Mouse (Mus musculus) hindbrain, embryonic 15.5 days (tissue): ENCODE measurements around the gene Anapc7. TPM values are rescaled to one million over a fixed set of nuclear protein-coding genes. Genes with fewer than 3 reads are reported as not detected.
"Not testable (repeated sequence)": the region's sequence is repeated elsewhere in the genome, so short reads cannot be mapped to it uniquely, and the experiment has no call there.

Experiments used
- ATAC-seq: fragments of 200-750 bp; cut with Nextera tagmentation; 2 replicates; pipeline ENCODE4 v1.8.0; 2017; ENCODE audit warnings: low read depth, moderate number of reproducible peaks, moderate TSS enrichment; ENCODE audit not compliant: low FRiP score
- H3K27ac ChIP-seq: fragments of 300-500 bp; sonication (generic); replicated peaks from 2 replicates; pipeline ENCODE4 v1.5.1; 2015; ENCODE audit warnings: mild to moderate bottlenecking, inconsistent platforms
- H3K27me3 ChIP-seq: fragments of 300-500 bp; sonication (generic); 2 replicates; pipeline ENCODE4 v1.6.1; 2015; ENCODE audit warnings: control low read depth, inconsistent platforms
- H3K36me3 ChIP-seq: fragments of 300-500 bp; sonication (generic); 2 replicates; pipeline ENCODE4 v1.6.1; 2015; ENCODE audit warnings: control low read depth, inconsistent platforms
- H3K4me1 ChIP-seq: fragments of 300-500 bp; sonication (generic); replicated peaks from 2 replicates; pipeline ENCODE4 v1.6.1; 2015; ENCODE audit warnings: control low read depth, inconsistent platforms
- H3K4me2 ChIP-seq: fragments of 300-500 bp; sonication (generic); 2 replicates; pipeline ENCODE4 v1.6.1; 2015; ENCODE audit warnings: moderate library complexity, mild to moderate bottlenecking, inconsistent platforms
- H3K4me3 ChIP-seq: fragments of 300-500 bp; sonication (generic); 2 replicates; pipeline ENCODE4 v1.5.1; 2015; ENCODE audit warnings: mild to moderate bottlenecking, inconsistent platforms
- H3K9ac ChIP-seq: fragments of 300-500 bp; sonication (generic); 2 replicates; pipeline ENCODE4 v1.6.1; 2015; ENCODE audit warnings: inconsistent platforms
- H3K9me3 ChIP-seq: fragments of 300-500 bp; sonication (generic); 2 replicates; pipeline ENCODE4 v1.6.1; 2016; ENCODE audit warnings: control low read depth, inconsistent platforms
- whole genome bisulfite sequencing: fragments of 180-500 bp; shearing (Covaris S2); methylation state at CpG from one replicate; pipeline ENCODE4 v1.1.7; 2015; 5-methylcytosine and 5-hydroxymethylcytosine counted together
- polyA plus RNA-seq: library from polyadenylated mRNA; unstranded; fragments of >200 nt; fragmentation: Nextera tagmentation; extraction: Ambion mirVana; gene quantifications from 2 replicates; pipeline ENCODE4 v1.2.1, GENCODE M21; 2015

Anapc7 gene
- polyA plus RNA-seq, 1 experiment from 2014 or later, result 47.7 TPM

- WGBS, result 85% methylated on average over 5 of the region's 5 CpGs
- H3K4me1 ChIP-seq, result no peaks in the 10 kb centered on the region
- no peaks in the 10 kb centered on the region for H3K27me3 ChIP-seq
- H3K36me3 ChIP-seq, result peaks cover 16% of the 10 kb centered on the region
- no peak overlapping the region for H3K27ac ChIP-seq
- no peak for ATAC-seq
- no peak overlapping the region for H3K4me2 ChIP-seq
- H3K9me3 ChIP-seq, result no peaks in the 10 kb centered on the region
- no peak overlapping the region for H3K9ac ChIP-seq
- H3K4me3 ChIP-seq, result no peak overlapping the region
These were observed 9.6 kb upstream of the Anapc7 start for GRCm38 (mm10) chr5:122411892-122412291.

GRCm38 (mm10) chr5:122412826-122413225 lies 8.7 kb upstream of the Anapc7 start:
- peaks cover 6% of the 10 kb centered on the region; the same call in 1 of the 2 replicates for H3K36me3 ChIP-seq
- 70% methylated on average over 6 of the region's 6 CpGs for WGBS
- H3K27ac ChIP-seq, result no peak overlapping the region
- no peaks in the 10 kb centered on the region for H3K9me3 ChIP-seq
- no peak overlapping the region for H3K4me3 ChIP-seq
- H3K4me2 ChIP-seq, result no peak overlapping the region
- ATAC-seq, result no peak
- H3K9ac ChIP-seq, result no peak overlapping the region
- no peaks in the 10 kb centered on the region for H3K4me1 ChIP-seq
- no peaks in the 10 kb centered on the region for H3K27me3 ChIP-seq

DNA sequence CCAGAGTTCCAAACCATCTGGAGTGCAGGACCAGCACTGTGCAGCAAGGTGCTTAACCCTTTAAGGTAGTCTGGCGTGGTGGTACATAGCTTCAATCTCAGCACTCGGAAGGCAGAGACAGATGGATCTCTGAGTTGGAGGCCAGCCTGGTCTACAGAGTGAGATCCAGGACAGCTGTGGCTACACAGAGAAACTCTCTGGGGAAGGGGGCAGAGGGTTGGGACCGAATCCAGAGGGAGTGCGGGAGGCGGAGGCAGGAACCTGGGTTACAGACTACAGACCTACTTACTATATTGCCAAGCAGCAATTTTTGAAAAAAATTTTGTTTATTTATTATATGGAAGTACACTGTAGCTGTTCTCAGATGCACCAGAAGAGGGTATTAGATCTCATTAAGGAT lies 7.1 kb upstream of the Anapc7 start:
- Histone ChIP-seq H3K27ac (no peak overlapping the region), H3K9ac (no peak overlapping the region), H3K9me3 (no peaks in the 10 kb centered on the region), H3K4me2 (no peak overlapping the region), H3K36me3 (peaks cover 6% of the 10 kb centered on the region; the same call in 1 of the 2 replicates), H3K4me3 (no peak overlapping the region), H3K27me3 (no peaks in the 10 kb centered on the region), H3K4me1 (no peaks in the 10 kb centered on the region)
- no peak for ATAC-seq
- WGBS, result 96% methylated on average over 5 of the region's 5 CpGs

DNA sequence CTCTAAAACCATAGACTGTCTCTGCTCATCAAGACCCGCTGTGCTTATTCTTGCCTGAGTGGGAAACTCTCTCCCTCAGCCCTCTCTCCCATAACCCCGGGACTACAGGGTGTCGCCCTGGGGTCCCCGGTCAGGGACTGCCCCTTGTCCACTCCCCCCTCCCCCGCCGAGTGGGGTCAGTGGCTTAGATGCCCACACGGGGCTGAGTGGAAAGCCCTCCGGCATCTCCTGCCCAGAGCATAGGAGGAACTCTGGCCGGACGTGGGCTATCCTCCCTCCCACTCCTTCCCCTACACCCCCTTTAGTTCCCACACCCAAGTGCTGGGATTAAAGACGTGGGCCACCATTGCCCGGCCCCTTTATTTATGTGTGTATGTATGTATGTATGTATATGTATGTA lies 6.0 kb upstream of the Anapc7 start:
- H3K27ac ChIP-seq, result no peak overlapping the region
- H3K9ac ChIP-seq, result no peak overlapping the region
- H3K4me3 ChIP-seq, result no peak overlapping the region
- H3K36me3 ChIP-seq, result no peaks in the 10 kb centered on the region; the same call in 1 of the 2 replicates
- H3K27me3 ChIP-seq, result no peaks in the 10 kb centered on the region
- no peak for ATAC-seq
- H3K9me3 ChIP-seq, result no peaks in the 10 kb centered on the region
- no peak overlapping the region for H3K4me2 ChIP-seq
- H3K4me1 ChIP-seq, result no peaks in the 10 kb centered on the region
- 89% methylated on average over 12 of the region's 12 CpGs for WGBS

DNA sequence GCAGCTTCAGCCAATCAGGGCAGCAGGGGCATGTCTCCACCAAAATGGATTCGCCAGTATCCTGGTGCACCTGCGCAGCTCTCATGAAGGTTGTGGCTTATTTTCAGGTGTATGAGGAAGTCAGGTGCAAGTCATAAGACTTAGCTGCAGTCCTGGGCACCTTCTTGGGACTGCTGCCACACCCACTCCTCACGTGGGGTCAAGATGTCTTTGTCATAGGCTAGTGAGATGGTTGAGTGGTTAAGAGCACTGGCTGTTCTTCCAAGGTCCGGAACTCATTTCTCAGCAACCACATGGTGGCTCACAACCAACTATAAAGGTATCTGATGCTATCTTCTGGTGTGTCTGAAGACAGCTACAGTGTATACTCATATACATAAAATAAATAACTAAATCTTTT lies 817 bp upstream of the Anapc7 start:
- 64% methylated on average over 4 of the region's 4 CpGs for WGBS
- not testable (repeated sequence) for H3K27me3 ChIP-seq, H3K9ac ChIP-seq, H3K27ac ChIP-seq, H3K9me3 ChIP-seq, H3K4me2 ChIP-seq, H3K36me3 ChIP-seq, ATAC-seq, H3K4me3 ChIP-seq
- peaks cover 15% of the 10 kb centered on the region for H3K4me1 ChIP-seq

DNA sequence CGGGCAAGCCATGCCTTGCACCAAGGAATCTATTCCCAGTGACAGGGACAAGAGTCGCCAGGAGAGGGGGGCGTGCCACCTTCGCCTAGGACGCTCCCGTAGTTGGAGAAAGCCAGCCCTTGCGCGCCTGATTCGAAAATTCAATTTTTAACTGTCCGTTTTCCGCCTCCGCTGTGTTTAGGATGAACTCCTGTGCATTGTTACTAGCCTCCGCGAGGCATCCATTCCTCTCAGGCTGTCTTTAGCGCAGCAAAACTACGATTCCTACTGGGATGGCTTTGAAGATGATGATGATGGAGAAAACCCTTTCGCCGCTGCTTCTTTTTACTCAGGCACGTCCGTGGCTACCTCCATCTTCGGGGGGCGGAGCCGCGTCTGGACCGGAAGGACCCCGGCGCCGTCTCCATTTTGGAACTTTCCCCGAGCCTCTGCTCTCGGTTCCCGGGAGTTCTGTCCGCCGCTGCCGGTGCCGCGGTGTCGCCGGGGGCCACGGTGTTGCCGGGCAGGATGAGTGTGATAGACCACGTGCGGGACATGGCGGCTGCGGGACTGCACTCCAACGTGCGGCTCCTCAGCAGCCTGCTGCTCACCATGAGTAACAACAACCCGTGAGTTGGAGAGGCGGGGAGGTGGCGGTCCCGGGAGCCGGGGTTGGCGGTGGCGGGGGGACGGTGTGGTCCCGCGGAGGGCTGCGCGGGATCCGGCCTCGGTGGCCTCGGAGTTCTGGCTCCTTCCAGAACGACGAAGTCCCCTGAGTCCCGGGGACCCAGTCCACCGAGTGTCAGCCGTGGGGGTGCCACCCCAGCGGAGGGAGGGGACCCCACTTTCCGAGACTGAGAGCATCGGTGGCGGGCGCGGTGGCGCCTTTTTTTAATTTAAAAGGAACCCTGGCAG lies 825 bp downstream of the Anapc7 start:
- H3K9me3 ChIP-seq, result no peaks in the 10 kb centered on the region
- H3K27ac ChIP-seq, result peak overlapping the region; percentile 97
- peaks cover 15% of the 10 kb centered on the region for H3K4me1 ChIP-seq
- ATAC-seq, result peak; percentile 94
- peak overlapping the region; percentile 84 for H3K9ac ChIP-seq
- no peaks in the 10 kb centered on the region for H3K27me3 ChIP-seq
- peak overlapping the region; percentile 93 for H3K4me3 ChIP-seq
- H3K4me2 ChIP-seq, result peak overlapping the region; percentile 81
- no peaks in the 10 kb centered on the region for H3K36me3 ChIP-seq
- WGBS, result under 1% methylated on average over 73 of the region's 73 CpGs

DNA sequence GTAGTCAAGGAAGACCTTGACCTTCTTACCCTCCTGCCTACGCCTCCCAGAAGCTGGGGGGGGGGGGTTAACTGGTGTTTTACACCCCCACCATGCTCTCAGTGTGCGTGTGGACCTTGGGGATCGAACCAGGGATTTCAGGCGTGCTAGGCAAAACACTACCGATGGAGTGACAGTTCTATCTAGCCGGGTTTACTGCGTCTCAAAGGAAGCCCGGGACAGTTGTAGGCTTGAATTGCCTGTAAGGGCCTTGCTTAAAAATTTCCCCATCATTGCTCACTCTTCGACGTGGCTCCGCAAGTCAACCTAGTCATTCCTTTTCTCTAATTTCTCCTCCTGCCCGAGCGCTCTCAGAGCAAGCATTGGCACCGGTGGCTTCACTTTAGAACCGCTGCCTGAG lies 1.6 kb downstream of the Anapc7 start:
- peak overlapping the region; percentile 81 for H3K4me2 ChIP-seq
- H3K27me3 ChIP-seq, result no peaks in the 10 kb centered on the region
- H3K9ac ChIP-seq, result peak overlapping the region; percentile 84
- peaks cover 3% of the 10 kb centered on the region for H3K36me3 ChIP-seq
- H3K9me3 ChIP-seq, result no peaks in the 10 kb centered on the region
- ATAC-seq, result no peak
- peaks cover 15% of the 10 kb centered on the region for H3K4me1 ChIP-seq
- H3K27ac ChIP-seq, result peak overlapping the region; percentile 97; the same call in 1 of the 2 replicates
- peak overlapping the region; percentile 93 for H3K4me3 ChIP-seq
- 35% methylated on average over 15 of the region's 15 CpGs for WGBS

DNA sequence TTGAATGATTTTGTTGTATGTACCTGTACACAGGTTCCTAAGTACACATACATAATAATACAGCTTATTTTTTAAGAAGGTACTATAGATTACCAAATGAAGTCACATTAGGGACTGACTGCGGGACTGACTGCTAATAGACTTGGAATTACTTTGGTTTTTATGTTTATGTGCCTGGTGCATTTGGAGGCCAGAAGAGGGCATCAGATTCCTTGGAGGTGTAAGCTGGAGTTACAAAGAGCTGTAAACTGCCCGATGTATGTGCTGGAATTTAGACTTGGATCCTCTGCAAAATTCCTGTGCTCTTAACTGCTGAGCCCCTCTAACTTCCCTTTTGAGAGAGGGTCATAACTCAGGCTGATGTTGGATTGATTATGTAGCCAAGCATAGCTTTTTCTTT lies 4.1 kb downstream of the Anapc7 start:
- 89% methylated on average over 2 of the region's 2 CpGs for WGBS
- Histone ChIP-seq H3K4me2 (no peak overlapping the region), H3K9ac (no peak overlapping the region), H3K27me3 (no peaks in the 10 kb centered on the region), H3K27ac (no peak overlapping the region), H3K9me3 (no peaks in the 10 kb centered on the region), H3K36me3 (peaks cover 27% of the 10 kb centered on the region), H3K4me1 (peaks cover 15% of the 10 kb centered on the region), H3K4me3 (no peak overlapping the region)
- ATAC-seq, result no peak

GRCm38 (mm10) chr5:122430036-122430775 lies 8.7 kb downstream of the Anapc7 start:
- Histone ChIP-seq H3K9ac (no peak overlapping the region), H3K27ac (no peak overlapping the region), H3K36me3 (peaks cover 69% of the 10 kb centered on the region), H3K4me3 (no peak overlapping the region), H3K27me3 (no peaks in the 10 kb centered on the region), H3K4me1 (no peaks in the 10 kb centered on the region), H3K4me2 (no peak overlapping the region), H3K9me3 (no peaks in the 10 kb centered on the region)
- WGBS, result 96% methylated on average over 4 of the region's 4 CpGs
- no peak for ATAC-seq

- no peak for ATAC-seq
- Histone ChIP-seq H3K27me3 (no peaks in the 10 kb centered on the region), H3K9ac (no peak overlapping the region), H3K27ac (no peak overlapping the region), H3K36me3 (peaks cover 77% of the 10 kb centered on the region), H3K4me3 (no peak overlapping the region), H3K4me1 (no peaks in the 10 kb centered on the region), H3K4me2 (no peak overlapping the region), H3K9me3 (no peaks in the 10 kb centered on the region)
- 96% methylated on average over 8 of the region's 8 CpGs for WGBS
These were observed 9.7 kb downstream of the Anapc7 start for GRCm38 (mm10) chr5:122431221-122431620.

DNA sequence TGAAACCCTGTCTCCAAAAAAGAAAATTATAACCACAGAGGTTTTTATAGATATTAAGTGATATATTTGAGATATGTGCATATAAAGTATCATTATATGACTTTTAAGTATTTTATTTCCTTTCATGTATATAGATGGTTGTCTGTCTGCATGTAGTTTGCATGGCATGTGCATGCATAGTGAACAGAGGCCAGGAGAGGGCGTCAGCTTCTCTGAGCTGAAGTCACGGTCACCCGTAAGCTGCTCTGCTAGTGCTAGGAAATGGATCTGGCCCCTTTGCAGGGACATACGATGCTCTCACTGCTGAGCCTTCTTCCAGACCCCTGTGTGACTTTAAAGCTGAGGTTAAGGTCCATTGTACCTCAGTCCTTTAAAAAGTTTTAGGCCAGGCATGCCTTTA lies 13.0 kb downstream of the Anapc7 start:
- WGBS, result 78% methylated on average over 4 of the region's 4 CpGs
- Histone ChIP-seq H3K4me3 (no peak overlapping the region), H3K36me3 (peaks cover 93% of the 10 kb centered on the region), H3K27me3 (no peaks in the 10 kb centered on the region), H3K9me3 (no peaks in the 10 kb centered on the region), H3K27ac (no peak overlapping the region), H3K9ac (no peak overlapping the region), H3K4me1 (no peaks in the 10 kb centered on the region), H3K4me2 (no peak overlapping the region)
- ATAC-seq, result no peak

DNA sequence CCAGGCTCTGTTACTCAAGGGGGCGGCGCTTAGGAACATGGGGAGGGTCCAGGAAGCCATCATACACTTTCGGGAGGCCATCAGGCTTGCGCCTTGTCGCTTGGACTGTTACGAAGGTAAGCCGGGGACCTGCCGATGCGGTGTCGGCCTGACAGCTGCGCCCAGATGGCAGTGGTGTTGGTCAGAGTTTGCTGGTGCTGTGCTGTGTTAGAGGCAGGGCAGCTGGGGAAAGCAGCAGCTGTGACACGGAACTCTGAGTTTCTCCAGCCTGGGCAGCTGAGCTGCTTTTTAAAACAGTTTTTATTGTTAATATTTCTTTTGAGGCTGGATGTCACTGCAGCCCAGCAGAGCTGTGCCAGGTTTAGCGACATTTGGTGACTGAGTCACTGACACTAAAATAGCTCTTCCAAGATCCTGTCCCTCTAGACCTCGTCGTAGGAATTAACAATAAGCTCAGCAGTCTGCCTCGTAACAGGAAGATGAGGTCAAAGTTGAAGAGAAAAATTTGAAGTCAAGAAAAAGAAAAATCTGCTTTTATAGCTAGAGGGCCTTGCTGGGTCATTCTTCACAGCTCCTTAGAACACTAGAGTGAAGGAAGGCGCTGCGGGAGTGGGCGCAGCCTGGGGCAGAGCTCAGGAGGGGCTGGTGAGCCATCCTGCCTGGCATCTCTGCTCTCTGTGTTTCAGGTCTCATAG lies 18.1 kb downstream of the Anapc7 start:
- H3K9me3 ChIP-seq, result no peaks in the 10 kb centered on the region
- 90% methylated on average over 19 of the region's 19 CpGs for WGBS
- ATAC-seq, result no peak

More for the DNA sequence above, 18.1 kb downstream of the Anapc7 start:
- Histone ChIP-seq H3K4me3 (no peak overlapping the region), H3K27ac (no peak overlapping the region), H3K9ac (no peak overlapping the region), H3K27me3 (no peaks in the 10 kb centered on the region), H3K4me2 (no peak overlapping the region), H3K4me1 (no peaks in the 10 kb centered on the region), H3K36me3 (peaks cover 97% of the 10 kb centered on the region)
